ENCODE assay signal across 20 mouse cellular contexts in genomic region chr9:26728556-26728955, GRCm38 (mm10). TPM values are rescaled to one million over a fixed set of nuclear protein-coding genes. Genes with fewer than 3 reads are reported as not detected.
DNase-seq lines count a peak whose midpoint lies in the region; ATAC-seq and TF ChIP-seq lines count a peak whose summit lies in the region.
"Had no signal": no experiment of that assay in that cellular context is flagged by ENCODE, and none has a peak within 500 bp of the region (broad histone marks: within the 10 kb centered on the region; RNA-seq: fewer than 3 reads in every experiment).

No protein-coding gene starts in this region.

- H3K27ac ChIP-seq in forebrain, embryonic 14.5 days (ENCODE audit: low read depth, low read length): no peak overlapping the region
- no peak overlapping the region for H3K27ac ChIP-seq in forebrain, embryonic 13.5 days
- no peak overlapping the region for H3K27ac ChIP-seq in midbrain, postnatal 0 days (ENCODE audit: low read depth, low read length)
- H3K27ac ChIP-seq in midbrain, embryonic 11.5 days (ENCODE audit: low read depth, low read length): no peak overlapping the region
- H3K27ac ChIP-seq: embryonic facial prominence, embryonic 10.5 days; hindbrain, embryonic 15.5 days had no signal

- H3K27me3 ChIP-seq in forebrain, embryonic 14.5 days (replicated peaks; ENCODE audit: control insufficient read depth, insufficient read depth, low read length): no peaks in the 10 kb centered on the region
- H3K27me3 ChIP-seq in forebrain, embryonic 13.5 days: no peaks in the 10 kb centered on the region
- no peaks in the 10 kb centered on the region for H3K27me3 ChIP-seq in midbrain, postnatal 0 days (ENCODE audit: insufficient read depth, low read length)
- H3K27me3 ChIP-seq in midbrain, embryonic 11.5 days (ENCODE audit: control insufficient read depth, insufficient read depth, low read length): no peaks in the 10 kb centered on the region; the same call in 1 of the 2 replicates
- H3K27me3 ChIP-seq: hindbrain, embryonic 15.5 days; Patski had no signal

- H3K9ac ChIP-seq in forebrain, embryonic 14.5 days (ENCODE audit: low read length): no peak overlapping the region
- H3K9ac ChIP-seq in forebrain, embryonic 13.5 days: no peak overlapping the region
- H3K9ac ChIP-seq in midbrain, postnatal 0 days (replicated peaks; ENCODE audit: low read length, poor library complexity, severe bottlenecking): no peak overlapping the region
- no peak overlapping the region for H3K9ac ChIP-seq in midbrain, embryonic 11.5 days (ENCODE audit: low read length)
- H3K9ac ChIP-seq: heart, embryonic 12.5 days; hindbrain, embryonic 15.5 days had no signal

- no peak for ATAC-seq in forebrain, embryonic 14.5 days
- ATAC-seq in forebrain, embryonic 13.5 days: no peak
- no peak for ATAC-seq in midbrain, postnatal 0 days (ENCODE audit: low FRiP score)
- no peak for ATAC-seq in midbrain, embryonic 11.5 days (ENCODE audit: low FRiP score)
- ATAC-seq: activated CD4-positive, CD25-positive, alpha-beta regulatory T cell, adult 4 months; forebrain, embryonic 16.5 days; Patski had no signal

- H3K36me3 ChIP-seq in forebrain, embryonic 14.5 days (ENCODE audit: control insufficient read depth, insufficient read depth, low read length): no peaks in the 10 kb centered on the region
- no peaks in the 10 kb centered on the region for H3K36me3 ChIP-seq in forebrain, embryonic 13.5 days (ENCODE audit: poor library complexity, severe bottlenecking)
- no peaks in the 10 kb centered on the region for H3K36me3 ChIP-seq in midbrain, postnatal 0 days (ENCODE audit: insufficient read depth, low read length)
- no peaks in the 10 kb centered on the region for H3K36me3 ChIP-seq in midbrain, embryonic 11.5 days (ENCODE audit: control insufficient read depth, insufficient read depth, low read length)
- H3K36me3 ChIP-seq: embryonic facial prominence, embryonic 10.5 days; heart, embryonic 12.5 days; hindbrain, embryonic 15.5 days had no signal

- peak; percentile 58 for DNase-seq in forebrain, embryonic 14.5 days (ENCODE audit: low spot score)
- DNase-seq in layer of hippocampus, adult 11-12 months (ENCODE audit: low spot score): peak; percentile 70
- no peak for DNase-seq in layer of hippocampus, postnatal 10 days (ENCODE audit: low spot score in 2 of 2)
- DNase-seq in midbrain, postnatal 0 days (ENCODE audit: low spot score): peak; percentile 65
- no peak for DNase-seq in midbrain, embryonic 11.5 days (ENCODE audit: low spot score, missing footprints)
- no peak for DNase-seq in ovary, postnatal 36 days (ENCODE audit: low spot score)
- DNase-seq: adrenal gland, postnatal 14 days; cerebellum, adult 9-10 months; gastrocnemius, postnatal 14 days; heart, postnatal 36 days had no signal

- WGBS in forebrain, embryonic 14.5 days: 62% methylated on average over 2 of the region's 2 CpGs
- WGBS in forebrain, embryonic 13.5 days: 66% methylated on average over 2 of the region's 2 CpGs
- 69% methylated on average over 2 of the region's 2 CpGs for WGBS in midbrain, postnatal 0 days
- WGBS in midbrain, embryonic 11.5 days: 75% methylated on average over 2 of the region's 2 CpGs

- no peak overlapping the region for H3K4me3 ChIP-seq in forebrain, embryonic 14.5 days (ENCODE audit: low read depth, low read length)
- H3K4me3 ChIP-seq in forebrain, embryonic 13.5 days: no peak overlapping the region
- H3K4me3 ChIP-seq in midbrain, postnatal 0 days (ENCODE audit: low read depth, low read length): no peak overlapping the region
- H3K4me3 ChIP-seq in midbrain, embryonic 11.5 days (ENCODE audit: low read depth, low read length): no peak overlapping the region
- H3K4me3 ChIP-seq: embryonic facial prominence, embryonic 10.5 days; heart, embryonic 12.5 days; hindbrain, embryonic 15.5 days had no signal

- no peaks in the 10 kb centered on the region for H3K9me3 ChIP-seq in forebrain, embryonic 14.5 days (replicated peaks; ENCODE audit: control insufficient read depth, low read length)
- no peaks in the 10 kb centered on the region for H3K9me3 ChIP-seq in forebrain, embryonic 13.5 days (replicated peaks)
- H3K9me3 ChIP-seq in midbrain, postnatal 0 days (ENCODE audit: low read length): no peaks in the 10 kb centered on the region
- H3K9me3 ChIP-seq in midbrain, embryonic 11.5 days (ENCODE audit: control insufficient read depth, low read length): no peaks in the 10 kb centered on the region
- H3K9me3 ChIP-seq: embryonic facial prominence, embryonic 10.5 days; heart, embryonic 12.5 days; hindbrain, embryonic 15.5 days had no signal

- no peak for TF ChIP-seq CTCF in midbrain, postnatal 0 days (IDR thresholded peaks at IDR 0.05)

- H3K4me2 ChIP-seq in forebrain, embryonic 14.5 days (ENCODE audit: low read length): no peak overlapping the region
- H3K4me2 ChIP-seq in forebrain, embryonic 13.5 days: no peak overlapping the region
- H3K4me2 ChIP-seq in midbrain, postnatal 0 days (ENCODE audit: low read depth, low read length, poor library complexity, severe bottlenecking): no peak overlapping the region
- H3K4me2 ChIP-seq in midbrain, embryonic 11.5 days: no peak overlapping the region
- H3K4me2 ChIP-seq: heart, embryonic 12.5 days; hindbrain, embryonic 15.5 days had no signal

- H3K4me1 ChIP-seq in forebrain, embryonic 14.5 days (ENCODE audit: control insufficient read depth, insufficient read depth, low read length): no peaks in the 10 kb centered on the region
- 0 out of 2 replicates have a peak, but pooled peaks cover 5% of the 10 kb centered on the region for H3K4me1 ChIP-seq in forebrain, embryonic 13.5 days
- H3K4me1 ChIP-seq in midbrain, postnatal 0 days (ENCODE audit: insufficient read depth, low read length): no peaks in the 10 kb centered on the region
- no peaks in the 10 kb centered on the region; the same call in 1 of the 2 replicates for H3K4me1 ChIP-seq in midbrain, embryonic 11.5 days (ENCODE audit: control insufficient read depth, insufficient read depth, low read length)

RNA-seq across cellular contexts. Expression of gene B3gat1, which starts 5.0 kb away (rescaled TPM):
- 26.0 and 35.2 TPM in 2 replicates for polyA plus RNA-seq in forebrain, embryonic 14.5 days (2014; fragmentation: Nextera tagmentation; extraction: Ambion mirVana)
- polyA plus RNA-seq in forebrain, embryonic 13.5 days (2015; fragmentation: Nextera tagmentation; extraction: Ambion mirVana): 13.6 TPM in 2 replicates
- total RNA-seq in layer of hippocampus, postnatal 10 days (2021): 100 to 1,000 TPM; 256 to 266 TPM
- total RNA-seq in midbrain, postnatal 0 days (2014; rRNA removed): 195 and 197 TPM in 2 replicates
- polyA plus RNA-seq in midbrain, postnatal 0 days (2015; fragmentation: Nextera tagmentation; extraction: Ambion mirVana): 39.2 and 40.9 TPM in 2 replicates
- 4.7 and 5.7 TPM in 2 replicates for polyA plus RNA-seq in midbrain, embryonic 11.5 days (2014; fragmentation: Nextera tagmentation; extraction: Ambion mirVana)
- total RNA-seq: CH12.LX; heart, postnatal 36 days had no signal
- polyA plus RNA-seq: activated CD4-positive, CD25-positive, alpha-beta regulatory T cell, adult 4 months; gonadal fat pad, adult 2 months; heart, embryonic 16.5 days; Patski had no signal

Comparison
In these comparisons a context has a peak if more than half of its experiments do, and no peak if none do; other contexts are left out.
1. DNase-seq: peak in forebrain, embryonic 14.5 days (single experiment), layer of hippocampus, adult 11-12 months (single experiment) and midbrain, postnatal 0 days (single experiment); none in layer of hippocampus, postnatal 10 days (0 of 2), midbrain, embryonic 11.5 days (single experiment) and ovary, postnatal 36 days (single experiment).